8 mouse cellular contexts compared by ENCODE assay signal in genomic region chr5:96164021-96164411, GRCm38 (mm10). TPM values are rescaled to one million over a fixed set of nuclear protein-coding genes. Genes with fewer than 3 reads are reported as not detected.
DNase-seq lines count a peak whose midpoint lies in the region; ATAC-seq and TF ChIP-seq lines count a peak whose summit lies in the region.

TSS of gene Cnot6l (minus strand) at chr5:96164171.

- peak; percentile 72 for TF ChIP-seq POLR2A in myocyte (IDR thresholded peaks at IDR 0.05; ENCODE audit: insufficient read length, low read depth)

- H3K79me2 ChIP-seq in myocyte (ENCODE audit: control insufficient read depth, insufficient read depth) = peaks cover 25% of the 10 kb centered on the region

- H3K4me2 ChIP-seq in heart, embryonic 11.5 days = peak within 1 kb of the TSS; percentile 82
- H3K4me2 ChIP-seq in kidney, embryonic 14.5 days (replicated peaks; ENCODE audit: low read depth, low read length) = peak within 1 kb of the TSS; percentile 76
- peak within 1 kb of the TSS; percentile 96 for H3K4me2 ChIP-seq in liver, embryonic 12.5 days
- H3K4me2 ChIP-seq in myocyte (ENCODE audit: low read depth) = peak within 1 kb of the TSS; percentile 95

- H3K9ac ChIP-seq in heart, embryonic 11.5 days (ENCODE audit: low read depth, low read length) = peak within 1 kb of the TSS; percentile 97
- H3K9ac ChIP-seq in kidney, embryonic 14.5 days (ENCODE audit: low read depth, low read length) = peak within 1 kb of the TSS; percentile 99
- peak within 1 kb of the TSS; percentile 94 for H3K9ac ChIP-seq in liver, embryonic 12.5 days

- H3K27ac ChIP-seq in heart, embryonic 11.5 days (ENCODE audit: low read depth, low read length) = peak within 1 kb of the TSS; percentile 98
- peak within 1 kb of the TSS; percentile 99 for H3K27ac ChIP-seq in kidney, embryonic 14.5 days (ENCODE audit: low read depth, low read length)
- H3K27ac ChIP-seq in liver, embryonic 12.5 days = peak within 1 kb of the TSS; percentile 98

- H3K27me3 ChIP-seq in heart, embryonic 11.5 days (ENCODE audit: control insufficient read depth, insufficient read depth, low read length) = no peaks in the 10 kb centered on the region
- H3K27me3 ChIP-seq in kidney, embryonic 14.5 days (ENCODE audit: control insufficient read depth, insufficient read depth, low read length) = no peaks in the 10 kb centered on the region
- H3K27me3 ChIP-seq in liver, embryonic 12.5 days (replicated peaks) = no peaks in the 10 kb centered on the region
- H3K27me3 ChIP-seq in myocyte (ENCODE audit: control insufficient read depth, insufficient read depth, insufficient read length) = no peaks in the 10 kb centered on the region

- peaks cover 14% of the 10 kb centered on the region for H3K4me1 ChIP-seq in heart, embryonic 11.5 days (ENCODE audit: control insufficient read depth, insufficient read depth, low read length)
- peaks cover 16% of the 10 kb centered on the region for H3K4me1 ChIP-seq in kidney, embryonic 14.5 days (ENCODE audit: control insufficient read depth, insufficient read depth, low read length)
- peaks cover 26% of the 10 kb centered on the region for H3K4me1 ChIP-seq in liver, embryonic 12.5 days

- H3K9me3 ChIP-seq in heart, embryonic 11.5 days (replicated peaks; ENCODE audit: control insufficient read depth, low read length) = 0 out of 2 replicates have a peak, but pooled peaks cover 4% of the 10 kb centered on the region
- H3K9me3 ChIP-seq in kidney, embryonic 14.5 days (ENCODE audit: control insufficient read depth, low read length) = peaks cover 4% of the 10 kb centered on the region; the same call in 1 of the 2 replicates
- H3K9me3 ChIP-seq in liver, embryonic 12.5 days (replicated peaks) = no peaks in the 10 kb centered on the region

- 29% methylated on average over 5 of the region's 5 CpGs for WGBS in heart, embryonic 11.5 days (ENCODE audit: insufficient replicate concordance)
- 25% methylated on average over 5 of the region's 5 CpGs for WGBS in kidney, embryonic 14.5 days
- WGBS in liver, embryonic 12.5 days (ENCODE audit: insufficient replicate concordance) = 14% methylated on average over 5 of the region's 5 CpGs

- no peaks in the 10 kb centered on the region for H3K36me3 ChIP-seq in heart, embryonic 11.5 days (ENCODE audit: control insufficient read depth, insufficient read depth, low read length)
- no peaks in the 10 kb centered on the region for H3K36me3 ChIP-seq in kidney, embryonic 14.5 days (ENCODE audit: control insufficient read depth, insufficient read depth, low read length)
- no peaks in the 10 kb centered on the region for H3K36me3 ChIP-seq in liver, embryonic 12.5 days
- H3K36me3 ChIP-seq in myocyte (ENCODE audit: control insufficient read depth, insufficient read depth) = no peaks in the 10 kb centered on the region

- no peak for ATAC-seq in heart, embryonic 11.5 days (replicated peaks; ENCODE audit: insufficient number of reproducible peaks, low FRiP score, low TSS enrichment)
- ATAC-seq in kidney, embryonic 14.5 days (ENCODE audit: low FRiP score, low TSS enrichment) = no peak
- no peak for ATAC-seq in liver, embryonic 12.5 days

- peak within 1 kb of the TSS; percentile 100 for H3ac ChIP-seq in myocyte (ENCODE audit: control insufficient read depth, insufficient read length)

- peak; percentile 26 for DNase-seq in layer of hippocampus, adult 11-12 months (ENCODE audit: low spot score)
- DNase-seq in layer of hippocampus, adult 9-10 months (ENCODE audit: low spot score) = no peak
- DNase-seq in embryo, embryonic 9.5 days (ENCODE audit: extremely low spot score) = peak; percentile 17
- DNase-seq in thymus, postnatal 36 days = peak; percentile 60 to 71

- H3K4me3 ChIP-seq in heart, embryonic 11.5 days (ENCODE audit: low read depth, low read length) = peak within 1 kb of the TSS; percentile 96
- peak within 1 kb of the TSS; percentile 74 for H3K4me3 ChIP-seq in kidney, embryonic 14.5 days (ENCODE audit: low read length)
- peak within 1 kb of the TSS; percentile 95 for H3K4me3 ChIP-seq in liver, embryonic 12.5 days
- H3K4me3 ChIP-seq in myocyte = peak within 1 kb of the TSS; percentile 75

TF ChIP-seq in myocyte, 11 proteins besides CTCF, POLR2A, EP300 and RAD21:
- TF ChIP-seq TCF3 (IDR thresholded peaks at IDR 0.05; ENCODE audit: insufficient read length, low read depth) (no peak), POLR2AphosphoS2 (IDR thresholded peaks at IDR 0.05; ENCODE audit: insufficient read length, low read depth) (peak; percentile 68), MYOD1 (IDR thresholded peaks at IDR 0.05; ENCODE audit: control insufficient read depth in 1 of 3, insufficient read length in 2 of 3, low read depth in 2 of 3) (peak; percentile 40 to 92 (median 67)), MYOG (IDR thresholded peaks at IDR 0.05; ENCODE audit: control insufficient read depth in 1 of 3, insufficient read depth in 1 of 3, insufficient read length in 2 of 3, low read depth in 2 of 3) (peak in 2 of 3 experiments; percentile 18 to 94), TCF12 (IDR thresholded peaks at IDR 0.05; ENCODE audit: insufficient read depth, poor library complexity, severe bottlenecking) (peak; percentile 56)

RNA-seq across cellular contexts. Expression of gene Cnot6l, which starts in this region (rescaled TPM):
- polyA plus RNA-seq in heart, embryonic 11.5 days (2014; fragmentation: Nextera tagmentation; extraction: Ambion mirVana) = 11.3 and 13.2 TPM in 2 replicates
- 27.7 and 33.8 TPM in 2 replicates for polyA plus RNA-seq in kidney, embryonic 14.5 days (2014; fragmentation: Nextera tagmentation; extraction: Ambion mirVana)
- 9.1 and 12.1 TPM in 2 replicates for polyA plus RNA-seq in liver, embryonic 12.5 days (2016; fragmentation: Nextera tagmentation; extraction: Ambion mirVana)
- 26.5 TPM for polyA plus RNA-seq in myocyte (2012; fragmentation: generic; extraction: Trizol)
